Mouse (Mus musculus) CH12.LX (cell line): ENCODE results near the gene Pla2g1b. TPM values are rescaled to one million over a fixed set of nuclear protein-coding genes. Genes with fewer than 3 reads are reported as not detected.

Experiments
- DNase-seq: peaks from one replicate; pipeline ENCODE4 v3.0.0-alpha.2; 2013; ENCODE audit errors: extremely low read depth
- H3K27ac ChIP-seq: 2 replicates; pipeline ENCODE4 v1.5.1; 2012; ENCODE audit warnings: low read depth, mild to moderate bottlenecking, control low read depth, moderate library complexity; ENCODE audit not compliant: insufficient read depth
- H3K27me3 ChIP-seq: replicated peaks from 2 replicates; pipeline ENCODE3; 2012; ENCODE audit warnings: inconsistent platforms
- H3K36me3 ChIP-seq, 2 experiments: replicated peaks in 1 of 2; 2 replicates each; pipeline versions ENCODE3 to v1.6.1; 2012; ENCODE audit warnings: inconsistent platforms in 1 of 2, low read length in 1 of 2, mild to moderate bottlenecking in 1 of 2, mixed read lengths in 1 of 2, moderate library complexity in 1 of 2; ENCODE audit not compliant: control insufficient read depth in 1 of 2, insufficient read depth in 1 of 2
- H3K4me1 ChIP-seq, 2 experiments: 2 replicates each; pipeline ENCODE4 v1.6.1; 2012; ENCODE audit warnings: inconsistent platforms in 1 of 2, moderate library complexity in 1 of 2; ENCODE audit not compliant: insufficient read depth in 2 of 2, control insufficient read depth in 1 of 2
- H3K4me2 ChIP-seq: 2 replicates; pipeline ENCODE4 v1.6.1; 2012; ENCODE audit warnings: low read depth, mild to moderate bottlenecking, control low read depth; ENCODE audit not compliant: poor library complexity, insufficient read depth, severe bottlenecking
- H3K4me3 ChIP-seq, 3 experiments: fragments of 150-350 bp in 1 of 3; sonication (generic) in 1 of 3; replicated peaks in 1 of 3; 2 replicates each; pipeline versions ENCODE3 to v1.5.1; 2011 to 2012; ENCODE audit warnings: low read depth in 2 of 3, low read length in 2 of 3, mild to moderate bottlenecking in 2 of 3, moderate library complexity in 2 of 3, control low read depth in 1 of 3, improper control_type of control experiment in 1 of 3, inconsistent platforms in 1 of 3, mixed read lengths in 1 of 3; ENCODE audit not compliant: poor library complexity in 1 of 3
- H3K79me2 ChIP-seq: replicated peaks from 2 replicates; pipeline ENCODE4 v1.6.1; 2012; ENCODE audit warnings: mild to moderate bottlenecking, moderate library complexity; ENCODE audit not compliant: control insufficient read depth, poor library complexity, insufficient read depth, severe bottlenecking; ENCODE audit errors: extremely low read depth
- H3K9ac ChIP-seq: 2 replicates; pipeline ENCODE4 v1.6.1; 2012; ENCODE audit warnings: low read depth, mild to moderate bottlenecking, control low read depth, moderate library complexity; ENCODE audit not compliant: insufficient read depth
- H3K9me3 ChIP-seq: replicated peaks from 2 replicates; pipeline ENCODE3; 2012; ENCODE audit warnings: low read length, inconsistent platforms, mixed read lengths
- CHD1 ChIP-seq: IDR thresholded peaks from 2 replicates; pipeline ENCODE4 v1.6.1; 2012; ENCODE audit warnings: low read depth, low read length, improper control_type of control experiment, inconsistent platforms
- CHD2 ChIP-seq: IDR thresholded peaks from 2 replicates; pipeline ENCODE4 v1.6.1; 2011; ENCODE audit warnings: low read length, improper control_type of control experiment
- E2F4 ChIP-seq: IDR thresholded peaks from 2 replicates; pipeline ENCODE4 v1.6.1; 2011; ENCODE audit warnings: low read depth, low read length, improper control_type of control experiment; ENCODE audit not compliant: insufficient replicate concordance
- ELF1 ChIP-seq: IDR thresholded peaks from 2 replicates; pipeline ENCODE4 v1.6.1; 2014; ENCODE audit warnings: low read depth, mild to moderate bottlenecking, inconsistent platforms, low read length, improper control_type of control experiment
- EP300 ChIP-seq: IDR thresholded peaks from 2 replicates; pipeline ENCODE4 v1.6.1; 2011; ENCODE audit warnings: low read length, improper control_type of control experiment
- ETS1 ChIP-seq: conservative IDR thresholded peaks from 2 replicates; pipeline ENCODE4 v1.6.1; 2012; ENCODE audit warnings: low read depth, mild to moderate bottlenecking, inconsistent platforms, low read length, improper control_type of control experiment, moderate library complexity
- GABPA ChIP-seq: IDR thresholded peaks from 2 replicates; pipeline ENCODE4 v1.6.1; 2012; ENCODE audit warnings: low read depth, low read length, improper control_type of control experiment, inconsistent platforms; ENCODE audit not compliant: insufficient replicate concordance
- JUND ChIP-seq: conservative IDR thresholded peaks from 2 replicates; pipeline ENCODE4 v1.6.1; 2011; ENCODE audit warnings: low read depth, low read length, improper control_type of control experiment
- KAT2A ChIP-seq: IDR thresholded peaks from 2 replicates; pipeline ENCODE4 v1.6.1; 2012; ENCODE audit warnings: low read length, improper control_type of control experiment, inconsistent platforms; ENCODE audit not compliant: insufficient replicate concordance
- MAFK ChIP-seq: IDR thresholded peaks from 2 replicates; pipeline ENCODE4 v1.6.1; 2011; ENCODE audit warnings: low read length, improper control_type of control experiment; ENCODE audit not compliant: insufficient replicate concordance
- MEF2A ChIP-seq: IDR thresholded peaks from 2 replicates; pipeline ENCODE4 v1.6.1; 2014; ENCODE audit warnings: low read depth, mild to moderate bottlenecking, inconsistent platforms, low read length, improper control_type of control experiment, borderline replicate concordance
- NELFE ChIP-seq: IDR thresholded peaks from 2 replicates; pipeline ENCODE4 v1.6.1; 2011; ENCODE audit warnings: low read depth, low read length, improper control_type of control experiment
- POLR2AphosphoS2 ChIP-seq: IDR thresholded peaks from 2 replicates; pipeline ENCODE4 v1.6.1; 2011; ENCODE audit warnings: low read depth, low read length, improper control_type of control experiment
- RAD21 ChIP-seq: IDR thresholded peaks from 2 replicates; pipeline ENCODE4 v1.6.1; 2011; ENCODE audit warnings: low read depth, mild to moderate bottlenecking, low read length, improper control_type of control experiment, moderate library complexity
- SIN3A ChIP-seq: IDR thresholded peaks from 2 replicates; pipeline ENCODE4 v1.6.1; 2012; ENCODE audit warnings: low read length, improper control_type of control experiment, inconsistent platforms
- SMC3 ChIP-seq: IDR thresholded peaks from 2 replicates; pipeline ENCODE4 v1.6.1; 2011; ENCODE audit warnings: low read depth, low read length, improper control_type of control experiment
- TBP ChIP-seq: conservative IDR thresholded peaks from 2 replicates; pipeline ENCODE4 v1.6.1; 2011; ENCODE audit warnings: low read depth, low read length, improper control_type of control experiment
- TCF12 ChIP-seq: IDR thresholded peaks from 2 replicates; pipeline ENCODE4 v1.6.1; 2014; ENCODE audit warnings: low read depth, mild to moderate bottlenecking, inconsistent platforms, low read length, improper control_type of control experiment
- USF1 ChIP-seq: IDR thresholded peaks from 2 replicates; pipeline ENCODE4 v1.6.1; 2014; ENCODE audit warnings: low read depth, mild to moderate bottlenecking, inconsistent platforms, low read length, improper control_type of control experiment
- ZC3H11A ChIP-seq: IDR thresholded peaks from 2 replicates; pipeline ENCODE4 v1.6.1; 2012; ENCODE audit warnings: low read depth, mild to moderate bottlenecking, inconsistent platforms, low read length, improper control_type of control experiment
- ZKSCAN1 ChIP-seq: IDR thresholded peaks from 2 replicates; pipeline ENCODE4 v1.6.1; 2012; ENCODE audit warnings: low read depth, inconsistent platforms, low read length, improper control_type of control experiment, borderline replicate concordance
- ZMIZ1 ChIP-seq: IDR thresholded peaks from 2 replicates; pipeline ENCODE4 v1.6.1; 2012; ENCODE audit warnings: low read depth, mild to moderate bottlenecking, inconsistent platforms, low read length, improper control_type of control experiment
- dilution Hi-C: fragments of 300-500 bp; cut with MboI; formaldehyde crosslinking; loops from 2 replicates; pipeline ENCODE4 v1.14.3; 2020; ENCODE audit warnings: low sequenced_read_pairs; ENCODE audit not compliant: extremely low pct_unique_long_range_greater_than_20kb, extremely low pct_ligation_motif_present
- in situ Hi-C: fragments of 300-500 bp; cut with MboI; formaldehyde crosslinking; loops from 3 replicates; pipeline ENCODE4 v1.14.3; 2019; ENCODE audit warnings: low sequenced_read_pairs, low pct_ligation_motif_present, low pct_unique_long_range_greater_than_20kb, mixed read lengths
- polyA plus RNA-seq: library from polyadenylated mRNA; unstranded; fragments of >175 nt; gene quantifications from 2 replicates; pipeline ENCODE4 v1.2.1, GENCODE M21; 2012; ENCODE audit warnings: low read depth; ENCODE audit not compliant: insufficient read length
- total RNA-seq, 2 experiments: library from RNA; depleted of rRNA; stranded (reverse); fragments of 300-350 nt in 1 of 2; fragments of >200 nt in 1 of 2; gene quantifications; 2 replicates each; pipeline ENCODE4 v1.2.3; 2012 to 2014

Gene Pla2g1b
- total and polyA plus RNA-seq, 3 experiments: not detected

GRCm38 (mm10) chr5:115455838-115456237 lies 10.2 kb upstream of the Pla2g1b start:
- dilution Hi-C loops: no loop called here

GRCm38 (mm10) chr5:115458918-115459317 lies 7.1 kb upstream of the Pla2g1b start:
- Histone ChIP-seq H3K79me2 (no peaks in the 10 kb centered on the region), H3K9me3 (no peaks in the 10 kb centered on the region), H3K4me2 (no peak overlapping the region), H3K27ac (no peak overlapping the region), H3K9ac (no peak overlapping the region), H3K27me3 (peaks cover 3% of the 10 kb centered on the region), H3K4me1 (peaks cover 0 to 4% of the 10 kb centered on the region in 2 experiments; a peak in 2 of 4 replicates), H3K4me3 (no peak overlapping the region), H3K36me3 (peaks cover 0 to 5% of the 10 kb centered on the region in 2 experiments)
- no peak for DNase-seq
- in situ Hi-C loops: no loop called here
- dilution Hi-C loops: no loop called here
- TF ChIP-seq NELFE: no peak
- no peak for TF ChIP-seq MEF2A
- TF ChIP-seq SIN3A: no peak
- no peak for TF ChIP-seq RAD21
- no peak for TF ChIP-seq CHD2
- TF ChIP-seq ZMIZ1: no peak
- TF ChIP-seq KAT2A: no peak
- no peak for TF ChIP-seq CHD1
- TF ChIP-seq TCF12: no peak
- no peak for TF ChIP-seq TBP
- TF ChIP-seq EP300: no peak
- no peak for TF ChIP-seq USF1
- TF ChIP-seq ELF1: no peak
- no peak for TF ChIP-seq GABPA
- TF ChIP-seq JUND: no peak
- TF ChIP-seq SMC3: no peak
- TF ChIP-seq ZC3H11A: no peak
- no peak for TF ChIP-seq E2F4

More at GRCm38 (mm10) chr5:115455838-115456237, 10.2 kb upstream of the Pla2g1b start:
- TF ChIP-seq ETS1 (no peak), POLR2AphosphoS2 (no peak), E2F4 (no peak), KAT2A (no peak), MAFK (no peak), EP300 (no peak), ZKSCAN1 (no peak), ZC3H11A (no peak)
- Histone ChIP-seq H3K27me3 (peaks cover 3% of the 10 kb centered on the region), H3K27ac (no peak overlapping the region), H3K79me2 (no peaks in the 10 kb centered on the region), H3K9me3 (no peaks in the 10 kb centered on the region), H3K4me1 (peaks cover 0 to 4% of the 10 kb centered on the region in 2 experiments; a peak in 2 of 4 replicates), H3K36me3 (peaks cover 0 to 29% of the 10 kb centered on the region in 2 experiments), H3K4me2 (no peak overlapping the region), H3K4me3 (no peak overlapping the region), H3K9ac (no peak overlapping the region)
- in situ Hi-C loops: no loop called here
- no peak for DNase-seq
